Mouse (Mus musculus): ENCODE measurements around the gene Rala.

- TF ChIP-seq POLR2A (IDR thresholded peaks at IDR 0.05; ENCODE audit: borderline replicate concordance, extremely low read depth, insufficient read depth, insufficient read length, poor library complexity, severe bottlenecking) (no peak), CTCF (IDR thresholded peaks at IDR 0.05; ENCODE audit: borderline replicate concordance, extremely low read depth, insufficient read depth, insufficient read length) (no peak)
These were observed 31.4 kb upstream of the Rala start for GRCm38 (mm10) chr13:17975457-17975856.
